Mouse (Mus musculus): ENCODE data around the gene Myog. TPM values are rescaled to one million over a fixed set of nuclear protein-coding genes. Genes with fewer than 3 reads are reported as not detected.

Myog gene
- not detected for polyA plus RNA-seq (2015; fragmentation: Illumina TruSeq; extraction: RNeasy Lipid Tissue Mini Kit (QIAGEN cat#74804); ENCODE audit: insufficient read depth, low read depth, low replicate concordance)

DNA sequence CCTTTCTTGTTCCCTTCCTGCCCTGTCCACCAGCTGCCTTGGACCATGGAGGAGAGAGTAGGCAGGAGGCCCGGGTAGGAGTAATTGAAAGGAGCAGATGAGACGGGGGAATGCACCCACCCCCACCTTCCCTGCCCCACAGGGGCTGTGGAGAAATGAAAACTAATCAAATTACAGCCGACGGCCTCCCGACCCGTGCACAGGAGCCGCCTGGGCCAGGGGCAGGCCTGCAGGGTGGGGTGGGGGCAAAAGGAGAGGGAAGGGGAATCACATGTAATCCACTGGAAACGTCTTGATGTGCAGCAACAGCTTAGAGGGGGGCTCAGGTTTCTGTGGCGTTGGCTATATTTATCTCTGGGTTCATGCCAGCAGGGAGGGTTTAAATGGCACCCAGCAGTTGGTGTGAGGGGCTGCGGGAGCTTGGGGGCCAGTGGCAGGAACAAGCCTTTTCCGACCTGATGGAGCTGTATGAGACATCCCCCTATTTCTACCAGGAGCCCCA is at the start of gene Myog:
TSS of gene Myog (plus strand) at position 392 of the 502 bp plus-strand sequence.

DNA sequence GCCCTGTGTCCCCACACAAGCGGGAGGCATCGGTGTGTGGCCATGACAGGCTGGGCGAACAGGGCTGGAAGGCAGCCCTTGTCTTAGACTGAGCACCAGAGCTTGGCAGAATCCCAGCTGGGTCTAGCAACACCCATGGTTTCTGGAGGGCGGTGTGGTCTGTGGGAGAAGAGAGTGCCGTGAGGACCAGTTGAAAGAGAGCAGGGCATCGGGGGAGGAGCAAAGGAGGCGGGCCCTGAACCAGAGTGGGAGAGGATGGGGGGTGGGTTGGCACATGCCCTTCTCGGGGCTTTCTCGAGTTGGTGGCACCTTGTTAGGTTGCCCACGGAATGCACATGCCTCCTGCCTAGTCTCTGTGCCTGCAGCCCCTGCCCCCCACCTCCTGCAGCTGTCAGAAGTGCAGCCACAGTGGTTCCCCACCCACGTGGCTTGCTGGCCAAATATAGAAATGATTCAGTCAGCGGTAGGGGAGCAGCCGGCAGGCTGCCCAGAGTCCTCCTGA is 43.0 kb downstream of the Myog start, which contains the start of gene Ppfia4:
TSS of gene Ppfia4 (minus strand) at position 159 of the 502 bp plus-strand sequence.

Other genes with a start within 250 kb of the Myog start
- gene Btg2, start 210.9 kb upstream of the Myog start, polyA plus RNA-seq (2015; fragmentation: Illumina TruSeq; extraction: RNeasy Lipid Tissue Mini Kit (QIAGEN cat#74804); ENCODE audit: insufficient read depth, low read depth, low replicate concordance), result 26.2 TPM
- not detected for gene Chit1, start 178.7 kb upstream of the Myog start, polyA plus RNA-seq (2015; fragmentation: Illumina TruSeq; extraction: RNeasy Lipid Tissue Mini Kit (QIAGEN cat#74804); ENCODE audit: insufficient read depth, low read depth, low replicate concordance)
- gene Chil1, start 107.8 kb upstream of the Myog start, polyA plus RNA-seq (2015; fragmentation: Illumina TruSeq; extraction: RNeasy Lipid Tissue Mini Kit (QIAGEN cat#74804); ENCODE audit: insufficient read depth, low read depth, low replicate concordance), result 0.83 TPM
- gene Mybph, start 96.5 kb upstream of the Myog start, polyA plus RNA-seq (2015; fragmentation: Illumina TruSeq; extraction: RNeasy Lipid Tissue Mini Kit (QIAGEN cat#74804); ENCODE audit: insufficient read depth, low read depth, low replicate concordance), result not detected
- 2.9 TPM for gene Adora1, start 54.6 kb upstream of the Myog start, polyA plus RNA-seq (2015; fragmentation: Illumina TruSeq; extraction: RNeasy Lipid Tissue Mini Kit (QIAGEN cat#74804); ENCODE audit: insufficient read depth, low read depth, low replicate concordance)
- 1.8 TPM for gene Ppfia4, start 42.9 kb downstream of the Myog start, polyA plus RNA-seq (2015; fragmentation: Illumina TruSeq; extraction: RNeasy Lipid Tissue Mini Kit (QIAGEN cat#74804); ENCODE audit: insufficient read depth, low read depth, low replicate concordance)
- 11.1 TPM for gene Tmem183a, start 72.0 kb downstream of the Myog start, polyA plus RNA-seq (2015; fragmentation: Illumina TruSeq; extraction: RNeasy Lipid Tissue Mini Kit (QIAGEN cat#74804); ENCODE audit: insufficient read depth, low read depth, low replicate concordance)
- gene 4933406M09Rik, start 96.0 kb downstream of the Myog start, polyA plus RNA-seq (2015; fragmentation: Illumina TruSeq; extraction: RNeasy Lipid Tissue Mini Kit (QIAGEN cat#74804); ENCODE audit: insufficient read depth, low read depth, low replicate concordance), result not detected
- 17.1 TPM for gene Cyb5r1, start 115.6 kb downstream of the Myog start, polyA plus RNA-seq (2015; fragmentation: Illumina TruSeq; extraction: RNeasy Lipid Tissue Mini Kit (QIAGEN cat#74804); ENCODE audit: insufficient read depth, low read depth, low replicate concordance)
- 20.4 TPM for gene Adipor1, start 125.4 kb downstream of the Myog start, polyA plus RNA-seq (2015; fragmentation: Illumina TruSeq; extraction: RNeasy Lipid Tissue Mini Kit (QIAGEN cat#74804); ENCODE audit: insufficient read depth, low read depth, low replicate concordance)
- 4.6 TPM for gene Klhl12, start 165.5 kb downstream of the Myog start, polyA plus RNA-seq (2015; fragmentation: Illumina TruSeq; extraction: RNeasy Lipid Tissue Mini Kit (QIAGEN cat#74804); ENCODE audit: insufficient read depth, low read depth, low replicate concordance)
- gene Rabif, start 204.7 kb downstream of the Myog start, polyA plus RNA-seq (2015; fragmentation: Illumina TruSeq; extraction: RNeasy Lipid Tissue Mini Kit (QIAGEN cat#74804); ENCODE audit: insufficient read depth, low read depth, low replicate concordance), result 4.9 TPM